Mouse (Mus musculus): ENCODE results near the gene Cldn14.

Gene Cldn14

DNA sequence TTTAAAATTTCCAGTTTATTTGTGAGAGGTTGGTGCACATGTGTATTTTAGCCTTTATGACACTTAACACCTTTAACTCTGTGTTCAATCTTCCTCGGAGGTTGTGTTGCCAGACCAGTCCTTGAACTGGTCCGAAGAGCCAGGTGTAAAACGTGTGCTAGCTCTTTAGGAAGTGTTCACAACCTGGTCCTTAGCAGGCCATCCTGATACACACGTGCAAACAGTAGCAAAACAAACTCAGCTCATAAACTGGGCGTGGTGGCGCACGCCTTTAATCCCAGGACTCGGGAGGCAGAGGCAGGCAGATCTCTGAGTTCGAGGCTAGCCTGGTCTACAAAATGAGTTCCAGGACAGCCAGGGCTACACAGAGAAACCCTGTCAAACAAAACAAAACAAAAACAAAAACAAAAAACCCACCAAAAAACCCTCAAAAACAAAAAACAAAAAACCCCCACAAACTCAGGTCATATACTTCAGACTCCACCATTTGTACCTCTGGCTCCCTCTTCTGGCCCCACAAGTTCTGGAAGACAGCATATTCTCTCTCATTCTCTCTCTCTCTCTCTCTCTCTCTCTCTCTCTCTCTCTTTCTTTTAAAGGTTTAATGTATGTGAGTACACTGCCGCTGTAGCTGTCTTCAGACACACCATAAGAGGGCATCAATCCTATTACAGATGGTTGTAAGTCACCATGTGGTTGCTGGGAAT, 65.7 kb downstream of the Cldn14 start:
- no peak for DNase-seq

DNA sequence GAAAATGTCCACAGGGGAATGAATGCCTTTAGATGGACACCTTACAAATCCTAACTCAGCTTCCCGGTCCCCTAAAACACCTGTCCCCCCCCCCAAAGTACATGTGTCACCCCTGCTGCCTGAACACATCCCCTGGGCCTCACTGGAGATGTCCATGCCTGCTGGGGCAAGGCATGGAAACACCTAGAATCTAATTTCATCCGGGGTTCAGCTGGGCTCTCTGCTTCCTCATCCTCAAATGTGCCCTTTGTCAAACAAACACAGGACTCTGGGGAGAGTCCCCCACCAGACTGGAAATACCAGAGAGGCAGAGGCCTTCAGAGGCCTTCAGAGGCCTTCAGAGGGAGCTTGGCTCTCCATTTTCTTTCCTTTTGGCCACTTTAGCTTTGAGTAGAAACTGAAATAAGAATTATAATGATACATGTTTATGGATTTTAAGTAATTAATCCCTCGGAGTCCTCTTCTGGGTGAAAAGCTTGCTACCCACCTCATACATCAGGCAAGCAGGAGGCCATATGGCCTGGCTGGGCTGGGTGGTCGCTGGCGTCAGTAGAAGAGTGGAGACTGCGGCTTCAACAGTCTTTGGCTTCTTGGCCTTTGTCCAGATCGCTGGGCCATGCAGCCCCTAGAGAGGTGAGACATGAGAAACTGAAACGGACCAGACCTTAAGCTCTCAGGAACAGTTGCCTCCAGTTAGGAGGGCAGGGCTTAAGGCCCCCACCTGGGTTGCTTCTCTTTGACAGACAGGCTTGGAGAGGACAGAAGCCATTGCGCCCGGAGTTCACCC, 66.7 kb downstream of the Cldn14 start:
- DNase-seq = no peak

DNA sequence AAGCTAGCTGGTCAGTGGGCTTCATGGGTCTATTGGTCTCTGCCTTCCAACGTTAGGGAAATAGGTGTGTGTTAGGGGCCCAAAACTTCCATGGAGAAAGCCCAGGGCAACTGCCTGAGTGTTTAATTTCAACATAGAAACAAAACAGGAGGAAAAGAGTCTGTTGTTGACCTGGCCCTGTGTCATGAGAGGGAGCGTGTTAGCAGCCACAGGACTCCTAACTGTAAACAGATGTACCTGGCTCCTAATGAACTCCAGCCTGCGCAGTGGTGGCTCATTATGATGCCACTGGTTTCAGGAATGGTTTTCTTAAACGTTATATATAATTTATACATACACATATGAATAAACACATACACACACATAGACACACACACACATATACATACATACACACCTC, 68.7 kb downstream of the Cldn14 start:
- no peak for DNase-seq

DNA sequence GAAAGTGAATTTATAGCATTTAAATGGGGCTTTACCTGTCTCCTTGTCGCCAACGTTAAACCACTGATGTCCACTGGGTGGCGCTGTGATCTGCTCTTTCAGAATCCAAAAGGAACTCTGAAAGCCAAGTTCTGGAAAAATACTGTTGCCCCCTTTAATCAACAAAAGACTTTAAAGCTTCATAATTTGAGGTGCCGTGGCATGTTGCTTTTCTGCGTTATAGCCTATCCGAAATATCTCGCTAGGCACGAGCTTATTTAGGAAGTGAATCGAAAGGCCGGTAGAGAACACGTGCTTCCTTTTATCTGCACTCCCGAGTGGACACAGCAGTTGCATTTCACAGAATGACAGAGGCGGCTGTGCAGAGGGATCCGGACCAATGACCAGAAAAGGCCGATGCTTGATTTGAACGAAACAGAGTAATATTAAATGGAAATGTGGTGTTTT, 70.2 kb downstream of the Cldn14 start:
- DNase-seq = peak; percentile 20

DNA sequence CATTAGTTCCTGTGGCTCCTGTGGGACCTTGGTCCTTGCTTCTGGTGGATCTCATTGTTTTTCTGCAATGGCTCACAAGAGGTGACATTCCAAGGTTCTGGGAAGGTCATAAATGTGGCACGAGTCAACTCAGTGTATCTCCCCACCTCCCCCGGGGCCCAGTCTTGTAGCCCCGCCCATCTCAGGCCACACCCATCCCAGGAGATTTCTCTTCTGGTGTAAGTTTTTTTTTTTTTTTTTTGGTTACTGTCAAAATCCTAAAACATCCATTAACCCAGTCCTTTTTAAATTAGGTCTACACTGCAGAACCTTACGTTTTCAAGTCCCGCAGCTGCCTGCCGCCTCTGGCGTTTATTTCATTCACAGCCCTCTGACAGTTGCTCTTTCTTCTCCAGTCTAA, 73.6 kb downstream of the Cldn14 start:
- no peak for DNase-seq

DNA sequence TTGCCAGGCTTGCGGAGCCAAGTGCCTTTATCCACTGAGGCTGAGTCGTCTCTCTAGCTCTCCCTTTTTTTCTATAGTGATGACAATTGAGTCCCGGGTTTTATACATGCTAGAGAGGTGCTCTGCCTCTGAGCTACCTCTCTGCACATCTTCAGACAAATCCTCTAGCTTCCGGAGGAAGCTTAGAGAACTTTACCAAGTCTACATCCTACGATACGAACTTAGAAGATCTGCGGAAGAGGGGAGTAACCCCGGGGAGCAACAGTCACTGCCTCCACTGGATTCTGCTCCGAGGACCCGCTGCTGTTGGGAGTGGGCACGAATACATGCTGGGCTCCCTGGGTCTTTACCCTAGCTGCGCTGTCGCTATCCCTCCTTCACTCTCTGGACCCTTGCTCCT, 74.0 kb downstream of the Cldn14 start:
- no peak for DNase-seq

DNA sequence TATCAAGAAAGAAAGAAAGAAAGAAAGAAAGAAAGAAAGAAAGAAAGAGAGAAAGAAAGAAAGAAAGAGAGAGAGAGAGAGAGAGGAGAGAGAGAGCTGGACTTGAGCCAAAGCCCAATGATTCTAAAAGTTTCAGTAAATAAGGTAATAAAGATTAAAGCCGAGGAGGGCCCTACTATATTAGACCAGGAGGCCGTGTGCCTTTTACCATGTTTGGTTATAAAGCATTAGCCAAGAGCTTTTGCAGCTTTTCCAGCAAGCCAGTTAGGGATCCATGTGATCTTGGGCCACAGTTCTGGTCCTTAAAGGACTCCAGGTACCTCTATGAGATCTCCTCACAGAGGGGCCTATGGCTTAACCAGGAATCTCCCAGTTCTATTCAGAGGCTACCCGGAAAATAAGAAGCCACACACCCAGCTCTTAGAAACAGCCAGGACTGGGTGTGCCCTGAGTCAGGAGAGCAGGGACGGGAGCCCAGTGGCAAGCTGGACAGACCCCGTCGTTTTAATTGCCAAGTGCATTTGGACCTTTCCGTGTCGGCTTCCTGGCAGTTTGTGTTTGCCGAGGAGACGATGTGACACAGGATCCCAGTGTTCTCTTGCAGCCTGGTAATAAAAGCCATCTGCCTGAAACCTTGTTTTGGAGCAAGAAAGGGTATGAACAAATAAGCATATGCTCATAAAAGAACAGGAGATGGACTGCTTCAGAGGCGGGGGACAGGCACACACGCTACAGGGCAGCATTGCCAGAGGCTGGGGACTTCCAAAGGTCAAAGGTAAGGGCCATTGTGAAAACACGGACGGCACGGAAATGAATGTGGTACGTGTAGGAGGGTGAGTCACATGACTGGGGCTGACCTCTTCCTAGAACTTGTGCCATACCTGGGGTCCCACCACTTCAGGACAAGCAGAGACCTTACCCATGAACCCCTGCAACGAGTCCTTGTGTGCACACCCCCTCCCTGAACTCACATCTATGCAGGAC, 76.2 kb downstream of the Cldn14 start:
- no peak for DNase-seq

DNA sequence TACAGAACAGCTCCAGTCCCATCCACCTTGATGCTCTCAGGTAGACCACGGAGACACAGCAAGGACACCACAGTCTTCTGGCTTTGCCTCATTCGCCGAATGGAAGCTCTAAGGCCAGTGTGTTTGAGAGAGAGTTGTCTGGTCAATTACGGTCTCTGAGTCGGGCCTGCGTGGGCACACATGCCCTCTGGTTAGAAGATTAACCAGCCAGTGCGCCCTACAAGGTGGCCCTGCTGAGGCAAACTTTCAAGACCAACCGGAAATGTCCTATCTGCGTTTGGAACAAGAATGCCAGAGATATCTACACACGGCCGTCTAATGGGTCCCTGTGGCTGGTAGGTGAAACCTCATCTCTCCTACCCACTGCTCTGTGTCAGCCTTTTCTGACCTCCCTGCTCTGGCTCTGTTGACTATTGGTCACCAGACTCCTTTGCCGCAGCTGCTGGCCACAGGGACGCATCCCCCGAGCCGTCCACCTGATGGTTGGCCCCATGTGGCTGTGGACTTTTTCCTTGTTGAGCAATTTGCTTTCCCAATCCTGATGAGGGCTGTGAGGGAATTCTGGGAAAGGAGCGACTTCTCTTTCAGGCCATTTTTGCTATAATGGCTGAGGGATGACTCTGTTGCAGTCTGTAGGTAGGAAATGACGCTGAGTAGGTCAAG, 79.1 kb downstream of the Cldn14 start:
- no peak for DNase-seq

DNA sequence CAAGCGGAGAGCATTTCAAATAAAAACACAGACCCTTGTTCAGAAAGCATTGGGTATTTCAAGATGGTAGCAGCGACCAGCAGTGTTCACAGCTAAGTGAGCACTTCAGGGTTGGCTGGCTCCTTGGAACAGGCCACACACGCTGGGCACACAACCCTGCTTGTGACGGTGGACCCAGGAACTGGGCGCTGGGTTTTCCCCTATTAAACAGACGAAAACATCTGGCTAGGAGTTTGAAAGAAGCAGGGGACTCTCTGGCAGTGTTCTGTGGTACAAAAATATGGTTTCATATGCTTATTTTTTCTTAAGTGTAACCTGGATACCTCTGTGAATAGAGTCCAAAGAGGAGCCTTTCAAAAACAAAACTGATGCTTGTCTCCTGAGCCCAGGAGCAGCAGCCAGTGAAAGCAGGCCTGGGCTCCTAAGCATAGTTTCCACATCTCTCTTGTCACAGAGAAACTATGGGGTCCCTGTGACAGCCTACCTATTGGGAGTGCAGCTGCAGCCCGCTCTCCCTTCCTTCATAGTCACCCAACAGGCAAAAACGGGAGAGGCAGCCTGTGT, 82.9 kb downstream of the Cldn14 start:
- no peak for DNase-seq

DNA sequence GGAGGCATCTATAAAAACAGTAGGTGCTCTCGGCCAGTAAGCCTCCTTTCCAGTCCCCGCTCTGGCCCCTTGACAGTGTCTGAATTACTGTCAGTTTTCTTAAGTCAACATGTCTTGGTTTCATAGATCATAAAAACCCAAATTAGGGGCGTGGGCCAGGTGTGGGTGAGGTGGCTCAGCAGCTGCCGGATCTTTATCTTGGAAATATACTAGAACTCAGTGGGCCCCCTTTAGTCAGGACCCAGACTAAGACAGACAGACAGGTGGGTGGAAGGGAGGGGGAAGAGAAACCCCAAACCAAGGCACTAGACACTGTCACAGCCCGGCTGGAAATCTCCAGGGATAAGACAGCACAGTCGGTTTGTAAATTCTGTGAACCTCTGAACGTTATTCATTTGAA, 84.8 kb downstream of the Cldn14 start:
- DNase-seq = no peak

DNA sequence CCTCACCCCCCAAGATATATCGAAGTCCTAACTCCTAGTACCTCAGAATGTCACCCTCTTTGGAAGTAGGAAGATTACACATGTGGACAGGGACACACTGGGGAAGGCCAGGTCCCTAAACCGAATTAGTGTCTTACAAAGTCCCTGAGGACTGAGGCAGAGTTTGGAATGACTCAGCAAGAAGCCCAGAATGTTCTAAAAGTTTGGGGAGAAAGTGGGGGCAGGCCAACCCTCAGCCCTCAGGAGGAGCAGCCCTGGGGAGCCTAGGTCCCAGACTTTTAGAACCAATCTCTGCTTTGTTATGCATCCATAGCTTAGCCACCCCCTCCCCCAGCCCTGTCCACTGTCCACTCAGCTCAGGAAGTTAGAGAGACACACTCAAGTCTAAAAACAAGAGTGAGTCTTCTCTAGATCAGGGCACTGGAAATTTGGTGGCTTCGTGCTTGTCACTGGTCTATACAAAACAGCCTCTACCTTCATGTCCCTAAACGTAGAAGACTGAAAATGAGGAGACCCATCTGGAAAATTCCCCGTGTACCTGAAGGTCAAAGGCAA, 85.7 kb downstream of the Cldn14 start:
- DNase-seq = no peak

DNA sequence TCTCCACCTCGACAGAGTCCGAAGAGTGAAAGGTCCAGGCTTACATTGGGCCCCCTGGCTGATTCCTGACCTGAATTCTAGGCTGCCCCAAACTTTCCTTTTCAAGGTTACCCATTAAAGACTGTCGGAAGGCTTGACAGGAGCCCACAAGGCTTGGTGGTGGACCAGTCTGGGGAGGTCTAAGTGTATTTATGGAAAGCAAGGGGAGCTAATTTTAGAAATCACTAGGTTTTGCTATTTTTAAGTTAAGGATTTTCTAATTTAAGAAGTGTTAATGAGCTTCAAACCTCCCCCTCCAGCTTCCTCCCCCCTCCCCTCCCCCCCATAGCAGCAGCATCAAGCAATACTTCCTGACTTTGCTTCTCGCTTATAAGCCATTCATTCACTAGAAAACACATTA, 88.0 kb downstream of the Cldn14 start:
- DNase-seq = no peak

DNA sequence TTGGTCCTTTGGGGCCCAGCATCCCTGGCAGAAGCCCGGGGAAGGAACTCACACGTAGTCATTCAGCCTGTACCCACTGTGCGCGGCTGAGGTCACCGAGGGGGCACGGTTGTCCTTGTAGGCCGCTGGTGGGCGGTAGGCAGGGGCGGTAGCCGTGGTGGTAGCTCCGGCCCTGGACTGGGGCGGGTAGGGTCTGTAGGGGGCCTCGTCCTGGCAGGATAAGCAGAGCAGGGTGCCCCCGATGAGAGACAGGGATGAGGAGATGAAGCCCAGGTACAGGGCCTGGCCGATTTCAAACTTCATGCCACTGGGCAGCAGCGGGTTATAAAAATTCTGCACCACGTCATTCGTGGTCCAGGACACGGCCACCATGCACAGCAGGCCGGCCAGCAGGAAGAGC, 89.4 kb downstream of the Cldn14 start:
- no peak for DNase-seq

DNA sequence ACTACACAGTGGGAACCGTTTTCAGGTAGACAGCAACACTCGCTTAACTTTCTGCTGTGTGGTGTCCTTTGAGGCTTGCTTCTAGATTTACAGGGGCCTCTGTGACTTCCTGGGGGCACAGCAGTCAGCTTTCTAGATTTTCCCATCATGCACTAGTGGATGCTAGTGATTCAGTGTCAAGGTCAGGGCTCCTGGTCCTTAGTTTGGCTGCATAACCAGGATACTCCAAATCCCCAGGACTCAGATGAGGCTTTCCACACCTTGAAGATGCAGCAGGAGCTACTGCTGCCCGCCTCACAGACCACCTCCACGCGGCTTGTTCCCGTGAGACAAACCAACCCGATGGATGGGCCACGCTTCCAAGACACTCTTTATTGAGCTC, 90.0 kb downstream of the Cldn14 start:
- no peak for DNase-seq

DNA sequence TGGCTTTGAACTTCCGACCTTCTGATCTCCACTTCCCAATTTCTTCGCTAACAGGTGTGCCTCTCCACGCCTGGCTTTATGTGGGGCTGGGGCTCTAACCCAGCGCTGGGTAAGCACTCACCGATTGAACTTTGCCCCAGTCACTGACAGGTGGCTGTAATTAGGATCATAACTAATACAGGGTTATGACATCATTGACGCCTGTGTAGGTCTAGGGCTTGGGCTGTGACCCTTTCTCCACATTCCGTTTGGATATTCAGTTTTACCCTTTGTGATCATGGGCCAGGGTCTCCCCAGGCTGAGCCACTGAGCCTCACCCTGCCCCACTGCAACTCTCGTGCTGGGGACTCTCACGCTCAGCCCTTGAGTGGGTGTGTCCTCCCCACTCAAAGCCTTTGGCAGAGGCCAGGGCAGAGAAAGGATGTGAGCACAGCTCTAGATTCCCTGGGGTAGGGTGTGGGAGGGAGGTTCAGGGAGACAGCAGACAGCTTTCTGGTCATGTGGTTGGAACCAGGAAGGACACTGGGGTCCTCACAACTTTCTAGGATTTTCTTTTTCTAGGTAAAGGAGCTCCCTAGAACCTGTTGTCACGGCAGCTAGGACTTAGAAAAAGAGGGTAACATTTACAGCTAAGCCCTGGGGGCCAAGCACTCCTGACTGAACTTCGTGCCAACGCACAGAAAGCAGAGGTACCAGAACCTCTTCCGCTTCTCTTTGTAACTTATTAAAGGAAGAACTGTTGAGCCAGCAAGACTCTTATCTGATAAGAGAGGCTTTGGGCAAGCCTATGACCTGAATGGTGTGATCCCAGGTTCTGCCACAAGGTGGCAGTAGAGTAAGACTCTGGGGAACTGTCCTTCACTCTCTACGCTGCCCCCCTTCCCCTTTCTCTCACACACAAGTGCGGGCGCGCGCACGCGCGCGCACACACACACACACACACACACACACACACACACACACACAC, 90.6 kb downstream of the Cldn14 start:
- DNase-seq = peak; percentile 52

DNA sequence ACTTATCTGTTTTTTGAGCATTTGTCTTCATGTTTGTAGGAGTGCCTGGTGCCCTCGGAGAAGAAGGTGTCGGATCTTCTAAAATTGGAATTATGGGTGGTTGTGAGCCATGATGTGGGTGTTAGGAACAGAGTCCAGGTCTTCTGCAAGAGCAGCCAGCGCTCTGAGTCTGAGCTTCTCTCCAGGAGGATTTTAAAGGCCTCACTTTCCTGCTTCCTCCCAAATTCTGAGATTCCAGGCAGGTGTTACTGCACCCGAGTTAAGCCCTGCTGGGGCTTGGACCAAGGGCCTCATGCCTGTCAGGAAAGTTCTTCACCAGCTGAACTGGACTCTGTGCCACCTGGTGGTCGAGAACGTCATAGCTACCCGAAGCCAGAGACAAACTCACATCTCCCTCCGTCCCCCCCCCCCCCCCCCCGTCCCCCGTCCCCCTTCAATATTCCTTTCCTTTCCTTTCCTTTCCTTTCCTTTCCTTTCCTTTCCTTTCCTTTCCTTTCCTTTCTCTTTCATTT, 93.2 kb downstream of the Cldn14 start:
- DNase-seq = no peak

DNA sequence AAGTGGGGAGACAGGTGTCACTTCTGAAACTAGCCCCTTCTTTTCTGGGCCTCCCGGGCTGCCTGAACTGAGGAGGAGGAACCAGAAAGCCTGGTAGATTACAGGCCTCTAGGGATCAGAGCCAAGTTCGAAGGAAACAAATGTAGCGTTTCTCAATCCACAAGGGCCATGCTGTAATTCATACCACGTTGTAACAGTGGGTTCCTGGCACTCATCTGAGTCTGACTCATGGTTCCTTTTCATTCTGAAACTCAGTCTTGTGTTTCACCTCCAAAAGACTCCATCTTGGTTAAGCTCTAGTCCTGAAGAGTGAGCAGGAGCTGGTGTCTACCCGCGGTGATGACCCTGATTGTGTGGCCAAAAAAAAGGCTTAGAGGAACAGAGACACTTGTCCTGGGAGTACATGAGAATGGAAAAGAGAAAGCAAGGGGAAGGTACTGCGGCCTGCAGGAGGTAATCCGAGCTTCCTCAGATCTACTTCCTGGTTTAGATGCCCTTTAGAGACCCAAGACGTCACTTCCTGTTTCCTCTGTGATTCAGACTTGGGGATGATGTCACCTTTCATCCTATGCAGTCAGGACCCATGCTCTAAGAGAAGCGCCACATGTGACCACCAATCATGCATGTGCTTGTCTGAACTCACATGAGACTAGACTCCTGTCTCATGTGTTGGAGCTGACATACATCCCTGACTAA, 94.6 kb downstream of the Cldn14 start:
- DNase-seq = no peak

DNA sequence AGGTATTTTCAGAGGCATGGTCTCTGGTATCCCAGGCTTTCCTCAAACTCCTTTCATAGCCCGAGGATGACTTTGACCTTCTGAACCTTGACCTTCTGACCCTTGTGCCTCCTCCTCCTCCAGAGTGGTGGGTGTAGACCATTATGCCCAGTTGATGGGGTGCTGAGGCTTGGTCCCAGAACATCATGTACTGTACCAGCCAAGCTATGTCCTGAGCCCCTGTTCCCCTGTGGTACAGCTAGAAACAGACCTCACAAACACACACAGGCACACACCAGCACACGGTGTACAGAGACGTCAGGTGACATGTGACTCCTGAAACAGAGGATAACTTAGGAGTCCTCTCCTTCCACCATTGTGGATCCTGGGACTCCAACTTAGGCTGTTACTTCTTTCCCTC, 95.8 kb downstream of the Cldn14 start:
- DNase-seq = no peak

DNA sequence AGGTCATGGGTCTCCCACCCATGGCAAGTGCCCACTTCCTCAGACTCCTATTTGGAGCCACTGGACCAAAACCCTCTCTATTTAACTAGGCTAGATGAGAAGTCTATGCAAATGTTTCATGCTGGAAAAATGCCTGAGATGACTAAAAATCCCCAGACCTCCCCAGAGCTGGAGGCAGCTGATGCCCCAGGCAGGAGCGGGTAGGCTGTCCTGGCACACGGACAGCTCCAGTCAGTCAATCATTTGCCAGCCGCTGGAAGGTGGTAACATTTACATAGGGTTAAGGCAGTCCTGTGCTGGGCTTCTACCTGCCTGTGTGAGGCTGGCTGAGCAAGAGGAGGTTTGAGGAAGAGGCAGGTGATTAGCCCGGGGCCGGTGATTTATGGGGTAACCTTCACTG, 96.5 kb downstream of the Cldn14 start:
- no peak for DNase-seq

Measured in cerebellum, adult 11-12 months (tissue).